Comparison of ENCODE assay signal across 17 mouse cellular contexts in genomic region chr2:72399469-72400195, GRCm38 (mm10).
DNase-seq lines count a peak whose midpoint lies in the region; ATAC-seq and TF ChIP-seq lines count a peak whose summit lies in the region.
"Had no signal": no experiment of that assay in that cellular context is flagged by ENCODE, and none has a peak within 500 bp of the region (broad histone marks: within the 10 kb centered on the region; RNA-seq: fewer than 3 reads in every experiment).

No protein-coding gene starts in this region.

- H3K4me1 ChIP-seq in limb, embryonic 12.5 days (replicated peaks): peaks cover 7% of the 10 kb centered on the region; the same call in 1 of the 2 replicates
- H3K4me1 ChIP-seq in limb, embryonic 10.5 days: peaks cover 12% of the 10 kb centered on the region

- peak overlapping the region; percentile 17; the same call in 1 of the 2 replicates for H3K27ac ChIP-seq in gastrocnemius, adult 2 months
- 0 out of 2 replicates have a peak overlapping the region, but pooled peaks have one; percentile 2 for H3K27ac ChIP-seq in limb, embryonic 12.5 days
- H3K27ac ChIP-seq in limb, embryonic 10.5 days: no peak overlapping the region
- H3K27ac ChIP-seq: hindbrain, embryonic 10.5 days; limb, embryonic 13.5 days had no signal

- peaks cover 13% of the 10 kb centered on the region for H3K36me3 ChIP-seq in limb, embryonic 12.5 days
- H3K36me3 ChIP-seq in limb, embryonic 10.5 days: peaks cover 19% of the 10 kb centered on the region
- no peaks in the 10 kb centered on the region for H3K36me3 ChIP-seq in splenic B cell, adult 2 months (ENCODE audit: control insufficient read depth, insufficient read depth, low read length, poor library complexity, severe bottlenecking)

- no peaks in the 10 kb centered on the region for H3K27me3 ChIP-seq in limb, embryonic 12.5 days
- no peaks in the 10 kb centered on the region for H3K27me3 ChIP-seq in limb, embryonic 10.5 days (ENCODE audit: low read depth, poor library complexity, severe bottlenecking)
- H3K27me3 ChIP-seq in splenic B cell, adult 2 months (ENCODE audit: control insufficient read depth, insufficient read depth, low read length, poor library complexity, severe bottlenecking): no peaks in the 10 kb centered on the region
- H3K27me3 ChIP-seq: limb, embryonic 13.5 days; Patski had no signal

- WGBS in limb, embryonic 12.5 days: 46% methylated on average over 12 of the region's 12 CpGs
- 80% methylated on average over 12 of the region's 12 CpGs for WGBS in limb, embryonic 10.5 days

- no peak for DNase-seq in gastrocnemius, adult 2 months
- no peak for DNase-seq in gastrocnemius, postnatal 25 days
- no peak for DNase-seq in limb, embryonic 10.5 days (ENCODE audit: low spot score)
- peak; percentile 35 for DNase-seq in splenic B cell, adult 2 months (ENCODE audit: low read depth, low spot score)
- peak; percentile 77 for DNase-seq in thymus, postnatal 4 days
- DNase-seq in cerebellum, adult 9-10 months: no peak
- DNase-seq: cerebellum, postnatal 14 days; embryo, embryonic 11 days; kidney, adult 2 months; kidney, postnatal 14 days; layer of hippocampus, adult 9-11 months; lung, adult 18-20 months had no signal

- no peak for ATAC-seq in limb, embryonic 12.5 days (ENCODE audit: insufficient number of reproducible peaks, insufficient read depth, low FRiP score, low TSS enrichment, low read depth)
- ATAC-seq: midbrain, embryonic 16.5 days; Patski had no signal

- no peaks in the 10 kb centered on the region for H3K9me3 ChIP-seq in limb, embryonic 12.5 days
- no peaks in the 10 kb centered on the region; the same call in 1 of the 2 replicates for H3K9me3 ChIP-seq in limb, embryonic 10.5 days (replicated peaks)

- intact Hi-C loops in gastrocnemius, adult 2 months (cut with DNase I): loop anchor here (2.0 kb wide), 1 partner anchor 165 kb away; no protein-coding TSS in a partner anchor

- no peak overlapping the region for H3K4me3 ChIP-seq in gastrocnemius, adult 2 months
- H3K4me3 ChIP-seq in limb, embryonic 12.5 days (replicated peaks): no peak overlapping the region
- H3K4me3 ChIP-seq in limb, embryonic 10.5 days: no peak overlapping the region
- H3K4me3 ChIP-seq: hindbrain, embryonic 10.5 days; limb, embryonic 13.5 days had no signal

- no peak for TF ChIP-seq CTCF in gastrocnemius, adult 2 months (IDR thresholded peaks at IDR 0.05)

- no peak overlapping the region for H3K4me2 ChIP-seq in limb, embryonic 12.5 days
- H3K4me2 ChIP-seq: limb, embryonic 13.5 days had no signal

- H3K9ac ChIP-seq in limb, embryonic 12.5 days (replicated peaks): no peak overlapping the region
- H3K9ac ChIP-seq: limb, embryonic 13.5 days had no signal

Comparison
In these comparisons a context has a peak if more than half of its experiments do, and no peak if none do; other contexts are left out.
1. DNase-seq: peak in splenic B cell, adult 2 months (single experiment) and thymus, postnatal 4 days (single experiment); none in gastrocnemius, adult 2 months (single experiment), gastrocnemius, postnatal 25 days (single experiment), limb, embryonic 10.5 days (single experiment) and cerebellum, adult 9-10 months (single experiment).